Mouse (Mus musculus) olfactory bulb, adult 2 months (tissue): ENCODE results near the gene Pgap1. TPM values are rescaled to one million over a fixed set of nuclear protein-coding genes. Genes with fewer than 3 reads are reported as not detected.
A peak's percentile ranks its signal among the peaks of the same experiment; 100 is the strongest.

Experiments used
- H3K27ac ChIP-seq: fragments of 200-500 bp; 2 replicates; pipeline ENCODE4 v1.5.1; 2012; ENCODE audit warnings: low read depth, low read length; ENCODE audit not compliant: insufficient read depth
- H3K4me1 ChIP-seq: fragments of 200-500 bp; 2 replicates; pipeline ENCODE4 v1.6.1; 2012; ENCODE audit warnings: low read length; ENCODE audit not compliant: control insufficient read depth, insufficient read depth
- H3K4me3 ChIP-seq: fragments of 200-500 bp; 2 replicates; pipeline ENCODE4 v1.5.1; 2012; ENCODE audit warnings: mild to moderate bottlenecking, low read depth, low read length, moderate library complexity; ENCODE audit not compliant: insufficient read depth
- CTCF ChIP-seq: fragments of 200-500 bp; IDR thresholded peaks from 2 replicates; pipeline ENCODE4 v1.5.1; 2012; ENCODE audit warnings: low read depth, mild to moderate bottlenecking, low read length, moderate library complexity; ENCODE audit not compliant: insufficient read depth
- POLR2A ChIP-seq: fragments of 200-500 bp; IDR thresholded peaks from 2 replicates; pipeline ENCODE4 v1.6.1; 2012; ENCODE audit warnings: mild to moderate bottlenecking, low read depth, low read length, moderate library complexity; ENCODE audit not compliant: insufficient read depth
- WGBS: fragments of 180-500 bp; shearing (Covaris S2); methylation state at CpG from one replicate; pipeline ENCODE4 v1.1.7; 2018; 5-methylcytosine and 5-hydroxymethylcytosine counted together
- polyA plus RNA-seq: library from polyadenylated mRNA; stranded (reverse); fragments of >200 nt; gene quantifications from 2 replicates; pipeline ENCODE4 v1.2.4, GENCODE M21; 2012; ENCODE audit warnings: low replicate concordance; ENCODE audit not compliant: missing spikeins, insufficient read depth, insufficient read length

The Pgap1 gene
- polyA plus RNA-seq, 1 experiment = not detected

- no peaks in the 10 kb centered on the region for H3K4me1 ChIP-seq
- TF ChIP-seq POLR2A = no peak
- TF ChIP-seq CTCF = no peak
- WGBS = 96% methylated on average over 12 of the region's 12 CpGs
- H3K4me3 ChIP-seq = no peak overlapping the region
- no peak overlapping the region for H3K27ac ChIP-seq
These were observed 77.0 kb downstream of the Pgap1 start for GRCm38 (mm10) chr1:54480491-54480890.

GRCm38 (mm10) chr1:54468662-54469061 lies 88.8 kb downstream of the Pgap1 start:
- Histone ChIP-seq H3K27ac (no peak overlapping the region), H3K4me1 (no peaks in the 10 kb centered on the region), H3K4me3 (no peak overlapping the region)
- TF ChIP-seq POLR2A (no peak), CTCF (no peak)

GRCm38 (mm10) chr1:54467366-54467765 lies 90.1 kb downstream of the Pgap1 start:
- no peaks in the 10 kb centered on the region for H3K4me1 ChIP-seq
- no peak overlapping the region for H3K27ac ChIP-seq
- no peak for TF ChIP-seq POLR2A
- TF ChIP-seq CTCF = no peak
- no peak overlapping the region for H3K4me3 ChIP-seq
- 59% methylated on average over 1 of the region's 1 CpGs for WGBS

- H3K4me3 ChIP-seq = no peak overlapping the region
These were observed 105.4 kb downstream of the Pgap1 start for GRCm38 (mm10) chr1:54452116-54452515.

GRCm38 (mm10) chr1:54448833-54449232 lies 108.7 kb downstream of the Pgap1 start:
- H3K4me3 ChIP-seq = no peak overlapping the region
- 78% methylated on average over 4 of the region's 4 CpGs for WGBS
- TF ChIP-seq CTCF = no peak
- no peak for TF ChIP-seq POLR2A
- H3K4me1 ChIP-seq = no peaks in the 10 kb centered on the region
- H3K27ac ChIP-seq = no peak overlapping the region

More at GRCm38 (mm10) chr1:54452116-54452515, 105.4 kb downstream of the Pgap1 start:
- no peak for TF ChIP-seq CTCF
- TF ChIP-seq POLR2A = no peak
- WGBS = 91% methylated on average over 2 of the region's 2 CpGs
- Histone ChIP-seq H3K27ac (no peak overlapping the region), H3K4me1 (no peaks in the 10 kb centered on the region)

GRCm38 (mm10) chr1:54443641-54444040 lies 113.8 kb downstream of the Pgap1 start:
- Histone ChIP-seq H3K27ac (no peak overlapping the region), H3K4me1 (no peaks in the 10 kb centered on the region), H3K4me3 (no peak overlapping the region)
- 58% methylated on average over 7 of the region's 7 CpGs for WGBS
- TF ChIP-seq CTCF = no peak
- TF ChIP-seq POLR2A = no peak

- WGBS = 41% methylated on average over 3 of the region's 3 CpGs
- TF ChIP-seq POLR2A (no peak), CTCF (no peak)
- Histone ChIP-seq H3K4me1 (peaks cover 4% of the 10 kb centered on the region), H3K27ac (no peak overlapping the region), H3K4me3 (peak overlapping the region; percentile 88)
These were observed 118.4 kb downstream of the Pgap1 start for GRCm38 (mm10) chr1:54439080-54439476.

- Histone ChIP-seq H3K4me3 (peak within 1 kb of the TSS; percentile 88), H3K27ac (no peak within 1 kb of the TSS), H3K4me1 (peaks cover 4% of the 10 kb centered on the region)
- TF ChIP-seq CTCF = no peak
- peak; percentile 66; the same call in 1 of the 2 replicates for TF ChIP-seq POLR2A
- WGBS = 2% methylated on average over 39 of the region's 39 CpGs
These were observed 119.0 kb downstream of the Pgap1 start, which contains the start of gene Gtf3c3 for GRCm38 (mm10) chr1:54438340-54439079. Gene Gtf3c3, minus strand, starts transcription at chr1:54438971.

Other genes with a start within 250 kb of the Pgap1 start
- not detected in 2 replicates for gene Gtf3c3, start 118.7 kb downstream of the Pgap1 start, polyA plus RNA-seq